8 mouse cellular contexts compared by ENCODE assay signal in genomic region chr14:28504101-28505050, GRCm38 (mm10). TPM values are rescaled to one million over a fixed set of nuclear protein-coding genes. Genes with fewer than 3 reads are reported as not detected.
DNase-seq lines count a peak whose midpoint lies in the region; ATAC-seq lines count a peak whose summit lies in the region.

Gene Wnt5a (plus strand): TSS chr14:28504750.

- H3K27ac ChIP-seq in forebrain, embryonic 16.5 days (ENCODE audit: low read length), result peak within 1 kb of the TSS; percentile 49
- H3K27ac ChIP-seq in hindbrain, embryonic 12.5 days, result peak within 1 kb of the TSS; percentile 89
- H3K27ac ChIP-seq in neural tube, embryonic 14.5 days (ENCODE audit: low read depth, low read length), result peak within 1 kb of the TSS; percentile 66

- DNase-seq in layer of hippocampus, adult 8-10 months (ENCODE audit: low spot score in 2 of 2), result no peak
- DNase-seq in layer of hippocampus, postnatal 25 days (ENCODE audit: extremely low spot score in 1 of 2, low spot score in 1 of 2), result no peak
- DNase-seq in adrenal gland, adult 18-20 months (ENCODE audit: low spot score in 2 of 2), result peak; percentile 43 to 51
- DNase-seq in liver, result peak; percentile 14
- no peak for DNase-seq in B cell, adult 2 months

- peak within 1 kb of the TSS; percentile 55 for H3K4me3 ChIP-seq in forebrain, embryonic 16.5 days (replicated peaks; ENCODE audit: low read length)
- peak within 1 kb of the TSS; percentile 65 for H3K4me3 ChIP-seq in hindbrain, embryonic 12.5 days
- H3K4me3 ChIP-seq in neural tube, embryonic 14.5 days (ENCODE audit: low read depth, low read length), result peak within 1 kb of the TSS; percentile 59

- 3% methylated on average over 50 of the region's 53 CpGs for WGBS in forebrain, embryonic 16.5 days
- 1% methylated on average over 53 of the region's 53 CpGs for WGBS in hindbrain, embryonic 12.5 days
- WGBS in neural tube, embryonic 14.5 days, result 2% methylated on average over 53 of the region's 53 CpGs

- H3K9ac ChIP-seq in forebrain, embryonic 16.5 days (replicated peaks; ENCODE audit: low read depth, low read length), result peak within 1 kb of the TSS; percentile 63
- H3K9ac ChIP-seq in hindbrain, embryonic 12.5 days, result peak within 1 kb of the TSS; percentile 83
- peak within 1 kb of the TSS; percentile 65 for H3K9ac ChIP-seq in neural tube, embryonic 14.5 days (replicated peaks; ENCODE audit: low read depth, low read length)

- peaks cover 37% of the 10 kb centered on the region for H3K4me1 ChIP-seq in forebrain, embryonic 16.5 days (replicated peaks; ENCODE audit: control insufficient read depth, insufficient read depth, low read length)
- H3K4me1 ChIP-seq in hindbrain, embryonic 12.5 days, result peaks cover 29% of the 10 kb centered on the region
- H3K4me1 ChIP-seq in neural tube, embryonic 14.5 days (ENCODE audit: control insufficient read depth, insufficient read depth, low read length), result peaks cover 9% of the 10 kb centered on the region; the same call in 1 of the 2 replicates

- H3K4me2 ChIP-seq in forebrain, embryonic 16.5 days (ENCODE audit: low read length), result peak within 1 kb of the TSS; percentile 96
- H3K4me2 ChIP-seq in hindbrain, embryonic 12.5 days (replicated peaks), result peak within 1 kb of the TSS; percentile 87
- H3K4me2 ChIP-seq in neural tube, embryonic 14.5 days (ENCODE audit: low read depth, low read length), result peak within 1 kb of the TSS; percentile 95

- no peaks in the 10 kb centered on the region for H3K9me3 ChIP-seq in forebrain, embryonic 16.5 days (ENCODE audit: control insufficient read depth, low read length)
- no peaks in the 10 kb centered on the region for H3K9me3 ChIP-seq in hindbrain, embryonic 12.5 days (replicated peaks)
- no peaks in the 10 kb centered on the region for H3K9me3 ChIP-seq in neural tube, embryonic 14.5 days (ENCODE audit: control insufficient read depth, low read length)

- ATAC-seq in forebrain, embryonic 16.5 days, result 0 out of 2 replicates have a peak, but pooled peaks have one; percentile 16
- ATAC-seq in hindbrain, embryonic 12.5 days (ENCODE audit: low FRiP score), result peak; percentile 32; the same call in 1 of the 2 replicates
- no peak for ATAC-seq in neural tube, embryonic 14.5 days (ENCODE audit: low read depth)

- no peaks in the 10 kb centered on the region for H3K36me3 ChIP-seq in forebrain, embryonic 16.5 days (ENCODE audit: control insufficient read depth, insufficient read depth)
- no peaks in the 10 kb centered on the region for H3K36me3 ChIP-seq in hindbrain, embryonic 12.5 days
- no peaks in the 10 kb centered on the region for H3K36me3 ChIP-seq in neural tube, embryonic 14.5 days (ENCODE audit: control insufficient read depth, insufficient read depth, low read length)

- peaks cover 29% of the 10 kb centered on the region for H3K27me3 ChIP-seq in forebrain, embryonic 16.5 days (replicated peaks; ENCODE audit: control insufficient read depth, insufficient read depth, low read length)
- peaks cover 26% of the 10 kb centered on the region for H3K27me3 ChIP-seq in hindbrain, embryonic 12.5 days
- peaks cover 13% of the 10 kb centered on the region for H3K27me3 ChIP-seq in neural tube, embryonic 14.5 days (ENCODE audit: control insufficient read depth, insufficient read depth, low read length)

RNA-seq across cellular contexts. Expression of gene Wnt5a, which starts in this region (rescaled TPM):
- 10 to 100 TPM; 10.1 to 11.2 (median 10.8) TPM for total RNA-seq in layer of hippocampus, adult 8-10 months (2022)
- 10 to 100 TPM in 1 of 2 experiments, 1 to 10 TPM in 1; 9.2 to 14.4 TPM for total RNA-seq in layer of hippocampus, postnatal 25 days (2021)
- 10 to 100 TPM; 29.2 to 37.4 TPM for total RNA-seq in adrenal gland, adult 18-20 months (2021)
- 11.8 and 12.0 TPM in 2 replicates for polyA plus RNA-seq in forebrain, embryonic 16.5 days (2015; fragmentation: Nextera tagmentation; extraction: Ambion mirVana)
- 55.4 and 72.7 TPM in 2 replicates for polyA plus RNA-seq in hindbrain, embryonic 12.5 days (2016; fragmentation: Nextera tagmentation; extraction: Ambion mirVana)
- 14.2 and 16.6 TPM in 2 replicates for polyA plus RNA-seq in neural tube, embryonic 14.5 days (2014; fragmentation: Nextera tagmentation; extraction: Ambion mirVana)

Comparison
In these comparisons a context has a peak if more than half of its experiments do, and no peak if none do; other contexts are left out.
1. DNase-seq: peak in adrenal gland, adult 18-20 months (2 of 2) and liver (single experiment); none in layer of hippocampus, adult 8-10 months (0 of 2), layer of hippocampus, postnatal 25 days (0 of 2) and B cell, adult 2 months (0 of 2).
2. Peak in every context shown above with its lines, with median percentiles within 50 percentile points of each other: H3K27ac ChIP-seq, H3K4me2 ChIP-seq, H3K4me3 ChIP-seq and H3K9ac ChIP-seq.